Mouse (Mus musculus) left cerebral cortex, postnatal 36 days (tissue): ENCODE results near the gene Tmem140. TPM values are rescaled to one million over a fixed set of nuclear protein-coding genes. Genes with fewer than 3 reads are reported as not detected.

ENCODE experiments used
- DNase-seq, 2 experiments: peaks; one replicate each; pipeline ENCODE4 v3.0.0; 2021 to 2022; ENCODE audit warnings: low spot score in 2 of 2, mixed read lengths in 1 of 2
- intact Hi-C: fragments of 180-260 bp; cut with DNase I; formaldehyde crosslinking; loops from one replicate; pipeline ENCODE4 v1.15.1; 2025
- total RNA-seq, 2 experiments: library from RNA; stranded (reverse); gene quantifications; 2 replicates each; pipeline ENCODE4 v1.2.3; 2021

Gene Tmem140
- total RNA-seq, 2 experiments from 2014 or later: 3.1 to 3.5 TPM

DNA sequence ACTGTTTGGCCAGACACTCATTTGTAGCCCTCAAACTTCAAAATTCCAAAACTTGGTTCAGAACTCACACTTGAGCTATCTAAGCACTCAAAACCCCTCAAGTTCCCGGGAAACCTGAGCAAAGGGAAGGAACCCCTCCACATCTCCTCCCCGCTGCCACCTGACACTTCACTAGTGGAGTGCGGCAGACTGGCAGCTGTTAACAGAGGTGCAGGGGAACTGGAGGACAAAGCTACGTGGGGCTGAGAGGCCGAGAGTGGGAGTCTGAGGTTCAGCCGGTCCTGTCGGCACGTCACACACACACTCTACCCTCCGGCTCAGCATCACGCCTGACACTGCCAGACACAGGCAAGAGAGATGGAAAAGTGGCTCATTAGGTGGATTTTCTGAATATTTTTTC, 40.9 kb downstream of the Tmem140 start:
- intact Hi-C loops: no loop called here
- no peak for DNase-seq

DNA sequence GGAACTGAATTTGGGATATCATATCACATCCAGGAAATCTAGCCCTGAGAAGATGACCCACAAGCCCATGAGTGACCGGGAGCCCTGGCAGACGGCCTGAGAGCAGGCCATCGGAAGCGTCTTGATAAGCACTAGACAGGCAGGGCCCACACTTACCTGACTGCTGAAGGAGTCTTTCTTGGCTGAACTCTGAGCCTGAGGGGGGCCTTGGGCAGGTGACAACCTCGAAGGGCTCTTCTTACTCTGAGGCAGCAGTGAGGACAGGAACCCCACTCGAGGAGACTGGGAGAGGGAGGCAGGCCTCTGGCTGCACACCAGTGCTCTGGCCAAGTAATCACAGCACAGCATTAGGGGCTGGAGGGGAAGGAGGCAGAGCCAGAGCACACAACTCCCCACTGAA, 41.4 kb downstream of the Tmem140 start:
- DNase-seq: no peak
- intact Hi-C loops: no loop called here

- DNase-seq: no peak
- intact Hi-C loops: no loop called here
Measured at GRCm38 (mm10) chr6:34906125-34906524, 43.2 kb downstream of the Tmem140 start.

GRCm38 (mm10) chr6:34906661-34907060, 43.7 kb downstream of the Tmem140 start:
- DNase-seq: no peak
- intact Hi-C loops: no loop called here

- intact Hi-C loops: no loop called here
- no peak for DNase-seq
Measured at GRCm38 (mm10) chr6:34907121-34907614, 44.2 kb downstream of the Tmem140 start.

GRCm38 (mm10) chr6:34907696-34908260, 44.8 kb downstream of the Tmem140 start:
- intact Hi-C loops: no loop called here
- DNase-seq: no peak

GRCm38 (mm10) chr6:34909631-34910345, 46.8 kb downstream of the Tmem140 start:
- DNase-seq: no peak
- intact Hi-C loops: loop anchor here (5.0 kb wide), 1 partner anchor 32 kb away; the partner anchor contains the start of gene Cyren

GRCm38 (mm10) chr6:34910371-34911219, 47.6 kb downstream of the Tmem140 start, which contains the start of gene Wdr91:
Gene Wdr91, minus strand, starts transcription at chr6:34910876.
- peak; percentile 91 to 92 for DNase-seq
- intact Hi-C loops: loop anchor here (5.0 kb wide), 1 partner anchor 33 kb away; the partner anchor contains the start of gene Cyren

DNA sequence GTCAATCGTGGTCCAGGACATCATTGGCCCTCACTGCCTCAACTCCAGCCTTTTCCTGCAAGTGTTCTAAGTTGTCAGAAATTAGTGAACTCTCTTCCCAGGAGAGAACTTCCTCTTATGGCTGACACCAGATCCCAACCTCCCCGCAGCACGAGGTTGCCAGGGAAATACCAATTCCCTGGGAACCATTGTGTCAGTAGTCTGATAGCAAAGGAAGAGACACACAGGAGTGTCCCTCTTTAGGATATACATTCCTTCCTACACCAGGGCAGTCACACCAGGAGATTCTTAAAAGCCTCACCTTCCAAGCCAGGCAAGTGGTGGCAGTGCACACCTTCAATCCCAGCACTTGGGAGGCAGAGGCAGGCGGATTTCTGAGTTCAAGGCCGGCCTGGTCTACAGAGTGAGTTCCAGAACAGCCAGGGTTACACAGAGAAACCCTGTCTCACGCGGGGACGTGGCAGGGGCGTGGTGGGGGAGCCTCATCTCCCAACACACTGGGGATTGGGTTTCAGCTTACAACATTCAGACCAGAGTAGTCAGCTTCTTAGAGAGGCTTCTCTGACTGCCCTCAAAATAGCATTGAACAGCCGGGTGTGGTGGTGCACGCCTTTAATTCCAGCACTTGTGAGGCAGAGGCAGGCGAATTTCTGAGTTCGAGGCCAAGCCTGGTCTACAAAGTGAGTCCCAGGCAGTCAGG, 50.5 kb downstream of the Tmem140 start:
- intact Hi-C loops: loop anchor here (5.0 kb wide), 1 partner anchor 36 kb away; the partner anchor contains the start of gene Cyren

GRCm38 (mm10) chr6:34914462-34914861, 51.5 kb downstream of the Tmem140 start:
- DNase-seq: no peak
- intact Hi-C loops: loop anchor here (5.0 kb wide), 1 partner anchor 37 kb away; the partner anchor contains the start of gene Cyren

More for the DNA sequence above, 50.5 kb downstream of the Tmem140 start:
- DNase-seq: no peak

GRCm38 (mm10) chr6:34919146-34919545, 56.2 kb downstream of the Tmem140 start:
- DNase-seq: no peak
- intact Hi-C loops: no loop called here

GRCm38 (mm10) chr6:34919956-34920355, 57.0 kb downstream of the Tmem140 start, which contains the start of gene Stra8:
Gene Stra8, plus strand, starts transcription at chr6:34920163.
- intact Hi-C loops: no loop called here

GRCm38 (mm10) chr6:34920631-34921030, 57.7 kb downstream of the Tmem140 start:
- intact Hi-C loops: no loop called here
- DNase-seq: no peak

More at GRCm38 (mm10) chr6:34919956-34920355, 57.0 kb downstream of the Tmem140 start, which contains the start of gene Stra8:
- no peak for DNase-seq

DNA sequence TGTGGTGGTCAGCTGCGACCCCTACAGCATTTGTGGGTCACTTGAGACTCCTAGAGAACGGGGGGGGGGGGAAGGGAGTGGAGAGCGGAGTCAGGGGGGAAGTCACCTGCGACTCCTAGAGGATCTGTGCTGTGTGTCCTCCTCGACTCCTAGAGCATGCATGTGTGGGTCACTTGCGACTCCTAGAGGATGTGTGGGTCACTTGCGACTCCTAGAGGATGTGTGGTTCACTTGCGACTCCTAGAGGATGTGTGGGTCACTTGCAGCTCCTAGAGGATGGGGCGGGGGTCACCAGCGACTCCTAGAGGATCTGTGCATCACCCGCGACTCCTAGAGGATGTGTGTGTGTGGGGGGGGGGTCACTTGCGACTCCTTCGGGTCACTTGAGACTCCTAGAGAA, 59.0 kb downstream of the Tmem140 start:
- intact Hi-C loops: no loop called here
- DNase-seq: no peak

Other genes with a start within 250 kb of the Tmem140 start
- gene Agbl3, start 82.7 kb upstream of the Tmem140 start, total RNA-seq: 10 to 100 TPM; 14.3 to 17.6 TPM
- gene Cyren, start 14.9 kb downstream of the Tmem140 start, total RNA-seq: 1 to 10 TPM; 4.0 to 5.1 TPM
- gene Wdr91, start 47.7 kb downstream of the Tmem140 start, total RNA-seq: 10 to 100 TPM; 33.4 to 34.6 TPM
- gene Stra8, start 57.0 kb downstream of the Tmem140 start, total RNA-seq: not detected
- gene Slc23a4, start 125.3 kb downstream of the Tmem140 start, total RNA-seq: 1 to 10 TPM; 1.1 to 1.3 TPM